ENCODE assay signal across 8 mouse cellular contexts in the genomic region with DNA sequence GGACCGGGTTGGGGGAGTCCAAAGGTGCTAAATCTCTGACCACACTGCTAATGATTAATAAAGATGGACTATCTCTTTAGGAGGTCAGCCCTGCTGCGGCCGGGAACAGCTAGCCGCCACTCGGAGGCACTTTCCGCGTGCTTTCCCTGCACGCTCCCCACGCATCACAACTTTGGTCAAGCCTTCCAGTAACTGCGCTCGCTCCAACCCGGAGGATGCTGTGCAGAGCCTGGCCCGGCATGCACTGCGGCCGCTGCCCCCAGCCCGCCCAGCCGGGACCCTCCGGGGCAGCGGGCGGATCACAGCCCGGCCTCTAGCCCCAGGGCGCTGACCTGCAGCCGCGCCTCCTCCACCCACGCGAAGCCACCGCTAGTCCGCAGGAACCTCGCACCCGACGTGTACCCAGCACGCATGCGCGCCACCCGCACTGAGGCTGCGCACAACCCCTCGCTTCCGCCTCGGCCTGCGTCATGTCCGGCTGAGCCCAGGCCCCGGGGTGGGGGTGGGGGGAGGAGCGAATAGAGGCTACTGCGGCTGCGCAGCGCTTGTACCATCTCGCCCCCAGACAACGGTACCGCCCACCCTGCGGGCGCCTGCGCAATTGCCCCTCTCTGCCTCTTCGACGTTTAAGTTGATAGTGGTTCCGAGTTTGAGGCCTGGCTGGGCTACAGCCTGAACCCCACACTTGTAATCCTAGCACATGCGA. TPM values are rescaled to one million over a fixed set of nuclear protein-coding genes. Genes with fewer than 3 reads are reported as not detected.
DNase-seq lines count a peak whose midpoint lies in the region; ATAC-seq lines count a peak whose summit lies in the region.

No protein-coding gene starts in this region.

- WGBS in hindbrain, embryonic 15.5 days = under 1% methylated on average over 49 of the region's 56 CpGs

- H3K36me3 ChIP-seq in hindbrain, embryonic 15.5 days = peaks cover 12% of the 10 kb centered on the region

- peaks cover 31% of the 10 kb centered on the region for H3K4me1 ChIP-seq in hindbrain, embryonic 15.5 days (replicated peaks)

- H3K9me3 ChIP-seq in hindbrain, embryonic 15.5 days = no peaks in the 10 kb centered on the region

- peak overlapping the region; percentile 75 for H3K4me2 ChIP-seq in hindbrain, embryonic 15.5 days

- H3K27me3 ChIP-seq in hindbrain, embryonic 15.5 days = no peaks in the 10 kb centered on the region

- peak; percentile 98 for DNase-seq in R1 (ENCODE audit: low read depth, low spot score)
- peak; percentile 100 for DNase-seq in cerebellum, postnatal 25 days
- peak; percentile 97 to 99 for DNase-seq in frontal cortex, postnatal 36 days (ENCODE audit: low spot score in 2 of 2)
- peak; percentile 96 for DNase-seq in left cerebral cortex, adult 11 months (ENCODE audit: low spot score)
- peak; percentile 99 for DNase-seq in lung, postnatal 4 days
- peak; percentile 99 for DNase-seq in retina, postnatal 7 days (ENCODE audit: low read depth, low spot score)
- DNase-seq in urinary bladder, adult 2 months (ENCODE audit: low spot score) = peak; percentile 100

- H3K9ac ChIP-seq in hindbrain, embryonic 15.5 days = peak overlapping the region; percentile 64

- peak; percentile 92 for ATAC-seq in hindbrain, embryonic 15.5 days (ENCODE audit: low FRiP score, low read depth)

- peak overlapping the region; percentile 54 for H3K4me3 ChIP-seq in hindbrain, embryonic 15.5 days

- H3K27ac ChIP-seq in hindbrain, embryonic 15.5 days (replicated peaks) = peak overlapping the region; percentile 80

RNA-seq across cellular contexts. Expression of gene Park7, which starts 4.6 kb away (rescaled TPM):
- polyA plus RNA-seq in hindbrain, embryonic 15.5 days (2015; fragmentation: Nextera tagmentation; extraction: Ambion mirVana) = 372 and 389 TPM in 2 replicates
- polyA plus RNA-seq in urinary bladder, adult 2 months (2012; rRNA removed) = 308 and 318 TPM in 2 replicates

RNA-seq across cellular contexts. Expression of gene Tnfrsf9, which starts 4.8 kb away (rescaled TPM):
- 0.34 and 0.41 TPM in 2 replicates for polyA plus RNA-seq in hindbrain, embryonic 15.5 days (2015; fragmentation: Nextera tagmentation; extraction: Ambion mirVana)
- 0.69 and 1.3 TPM in 2 replicates for polyA plus RNA-seq in urinary bladder, adult 2 months (2012; rRNA removed)

RNA-seq across cellular contexts. Expression of gene Errfi1, which starts 55.9 kb away (rescaled TPM):
- polyA plus RNA-seq in hindbrain, embryonic 15.5 days (2015; fragmentation: Nextera tagmentation; extraction: Ambion mirVana) = 29.0 and 31.7 TPM in 2 replicates
- polyA plus RNA-seq in urinary bladder, adult 2 months (2012; rRNA removed) = 29.8 and 36.1 TPM in 2 replicates

Comparison
In these comparisons a context has a peak if more than half of its experiments do, and no peak if none do; other contexts are left out.
1. Peak in every context shown above with its lines: DNase-seq, ATAC-seq, H3K4me3 ChIP-seq and H3K27ac ChIP-seq.